Mouse (Mus musculus) heart, embryonic 14.5 days (tissue): ENCODE data around the gene Lamtor2. TPM values are rescaled to one million over a fixed set of nuclear protein-coding genes. Genes with fewer than 3 reads are reported as not detected.

Source experiments
- ATAC-seq: fragments of 200-750 bp; cut with Nextera tagmentation; 2 replicates; pipeline ENCODE4 v1.8.0; 2017; ENCODE audit warnings: low read depth, moderate TSS enrichment; ENCODE audit not compliant: insufficient number of reproducible peaks, insufficient read depth, low FRiP score
- H3K27ac ChIP-seq, 2 experiments: fragments of 200-500 bp in 1 of 2; fragments of 300-500 bp in 1 of 2; sonication (generic) in 1 of 2; replicated peaks in 1 of 2; 2 replicates each; pipeline ENCODE4 v1.5.1; 2012 to 2014; ENCODE audit warnings: low read depth in 2 of 2, low read length in 2 of 2, control low read depth in 1 of 2, mild to moderate bottlenecking in 1 of 2, mixed read lengths in 1 of 2; ENCODE audit not compliant: control insufficient read depth in 1 of 2, insufficient read depth in 1 of 2
- H3K27me3 ChIP-seq: fragments of 300-500 bp; sonication (generic); 2 replicates; pipeline ENCODE4 v1.6.1; 2014; ENCODE audit warnings: mild to moderate bottlenecking, low read length, control low read depth; ENCODE audit not compliant: control insufficient read depth, insufficient read depth
- H3K36me3 ChIP-seq: fragments of 300-500 bp; sonication (generic); 2 replicates; pipeline ENCODE4 v1.6.1; 2014; ENCODE audit warnings: mild to moderate bottlenecking, control low read depth, low read length, mixed read lengths; ENCODE audit not compliant: control insufficient read depth, insufficient read depth
- H3K4me1 ChIP-seq, 2 experiments: fragments of 200-500 bp in 1 of 2; fragments of 300-500 bp in 1 of 2; sonication (generic) in 1 of 2; 2 replicates each; pipeline ENCODE4 v1.6.1; 2012 to 2014; ENCODE audit warnings: low read length in 2 of 2, control low read depth in 1 of 2, mixed read lengths in 1 of 2; ENCODE audit not compliant: control insufficient read depth in 2 of 2, insufficient read depth in 2 of 2
- H3K4me2 ChIP-seq: fragments of 300-500 bp; sonication (generic); 2 replicates; pipeline ENCODE4 v1.6.1; 2014; ENCODE audit warnings: mild to moderate bottlenecking, low read length
- H3K4me3 ChIP-seq, 2 experiments: fragments of 200-500 bp in 1 of 2; fragments of 300-500 bp in 1 of 2; sonication (generic) in 1 of 2; 2 replicates each; pipeline ENCODE4 v1.5.1; 2012 to 2014; ENCODE audit warnings: low read length in 2 of 2, mild to moderate bottlenecking in 2 of 2, control low read depth in 1 of 2, low read depth in 1 of 2, moderate library complexity in 1 of 2; ENCODE audit not compliant: control insufficient read depth in 1 of 2, insufficient read depth in 1 of 2
- H3K9ac ChIP-seq: fragments of 300-500 bp; sonication (generic); 2 replicates; pipeline ENCODE4 v1.6.1; 2014; ENCODE audit warnings: mild to moderate bottlenecking, low read length
- H3K9me3 ChIP-seq: fragments of 300-500 bp; sonication (generic); 2 replicates; pipeline ENCODE4 v1.6.1; 2016; ENCODE audit warnings: low read length, control low read depth; ENCODE audit not compliant: control insufficient read depth
- WGBS: fragments of 180-500 bp; shearing (Covaris S2); extraction: QIAGEN DNeasy Blood & Tissue Kit; methylation state at CpG from one replicate; pipeline ENCODE4 v1.1.7; 2014; 5-methylcytosine and 5-hydroxymethylcytosine counted together
- polyA plus RNA-seq: library from polyadenylated mRNA; unstranded; fragments of >200 nt; fragmentation: Nextera tagmentation; extraction: Ambion mirVana; gene quantifications from 2 replicates; pipeline ENCODE4 v1.2.1, GENCODE M21; 2014

The Lamtor2 gene
- polyA plus RNA-seq, 1 experiment from 2014 or later, result 87.5 TPM

DNA sequence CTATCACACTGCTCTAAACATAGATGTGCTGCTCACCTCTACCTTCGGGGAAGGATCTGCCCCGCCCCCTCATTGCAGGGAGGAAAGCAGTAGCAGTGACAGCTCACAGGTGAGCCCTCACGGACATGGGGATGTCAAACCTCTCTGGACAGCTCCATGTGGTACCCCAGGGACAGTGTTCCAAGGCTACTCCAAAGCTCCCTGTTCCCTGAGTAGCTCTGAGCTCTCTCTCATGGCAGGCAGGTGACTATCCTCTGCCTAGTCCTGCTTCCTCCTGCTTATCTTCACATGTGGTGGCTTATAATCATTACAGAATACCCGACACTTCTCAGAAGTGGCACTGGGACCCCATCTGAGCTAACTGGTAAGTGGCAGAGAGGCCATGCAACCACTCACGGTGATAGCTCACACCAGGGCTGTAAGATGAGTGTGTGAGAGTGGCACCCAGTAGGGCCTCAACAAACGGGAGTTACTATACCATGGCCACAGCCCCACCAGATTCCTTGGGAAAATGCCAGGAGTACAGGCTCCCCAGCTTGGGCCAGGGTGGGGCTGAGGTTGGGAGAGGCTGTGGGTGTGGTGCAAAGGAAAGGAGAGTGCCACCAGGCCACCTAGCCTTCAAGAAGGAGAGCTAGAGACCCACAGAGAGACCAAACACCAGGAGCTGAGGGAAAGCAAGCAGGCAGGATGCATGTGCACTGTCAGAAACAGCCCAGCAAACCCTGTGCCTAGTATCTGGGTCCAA, 6.0 kb downstream of the Lamtor2 start:
- 60% methylated on average over 6 of the region's 6 CpGs for WGBS
- H3K9ac ChIP-seq, result no peak overlapping the region
- H3K36me3 ChIP-seq, result no peaks in the 10 kb centered on the region
- no peaks in the 10 kb centered on the region for H3K9me3 ChIP-seq
- ATAC-seq, result no peak
- no peaks in the 10 kb centered on the region for H3K27me3 ChIP-seq
- no peak overlapping the region for H3K4me3 ChIP-seq
- H3K4me2 ChIP-seq, result no peak overlapping the region
- no peak overlapping the region for H3K27ac ChIP-seq
- peaks cover 2 to 6% of the 10 kb centered on the region in 2 experiments for H3K4me1 ChIP-seq

DNA sequence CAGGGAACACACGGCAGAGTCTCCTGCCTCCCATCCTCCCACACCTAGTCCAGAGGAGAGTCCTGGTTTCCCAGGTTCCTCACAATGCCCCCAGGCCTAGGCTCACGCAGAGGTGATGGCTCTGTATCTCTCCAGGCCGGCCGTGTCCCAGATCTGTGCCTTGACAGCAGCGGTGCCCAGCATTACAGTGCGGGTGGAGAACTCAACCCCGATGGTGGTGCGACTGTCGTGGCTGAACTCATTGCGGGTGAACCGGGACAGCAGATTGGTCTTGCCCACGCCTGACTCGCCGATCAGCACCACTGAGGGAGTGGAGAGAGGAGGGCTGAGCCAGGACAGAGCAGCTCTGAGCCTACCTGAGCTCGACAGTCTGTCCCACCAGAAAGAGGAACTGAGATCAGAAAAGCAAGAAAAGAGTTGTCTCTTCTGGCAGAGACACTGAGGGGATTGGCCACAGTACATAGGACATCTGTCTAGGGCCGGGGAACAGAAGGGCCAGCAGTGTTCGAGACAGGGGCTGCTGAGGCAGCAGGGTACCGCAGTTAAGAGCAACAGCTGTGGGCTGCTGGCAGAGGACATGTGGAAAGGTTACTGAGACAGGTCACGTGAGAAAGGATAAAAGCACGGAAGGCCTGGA, 7.8 kb downstream of the Lamtor2 start:
- no peak overlapping the region for H3K9ac ChIP-seq
- ATAC-seq, result no peak

GRCm38 (mm10) chr3:88544514-88544913, 8.4 kb downstream of the Lamtor2 start:
- Histone ChIP-seq H3K9ac (no peak overlapping the region), H3K4me2 (no peak overlapping the region), H3K27me3 (no peaks in the 10 kb centered on the region), H3K4me1 (peaks cover 0 to 5% of the 10 kb centered on the region in 2 experiments; a peak in 3 of 4 replicates), H3K27ac (no peak overlapping the region), H3K9me3 (no peaks in the 10 kb centered on the region), H3K36me3 (peaks cover 9% of the 10 kb centered on the region; the same call in 1 of the 2 replicates), H3K4me3 (no peak overlapping the region)
- 38% methylated on average over 5 of the region's 5 CpGs for WGBS
- no peak for ATAC-seq

More for the DNA sequence above, 7.8 kb downstream of the Lamtor2 start:
- H3K27me3 ChIP-seq, result no peaks in the 10 kb centered on the region
- H3K4me3 ChIP-seq, result no peak overlapping the region
- WGBS, result 63% methylated on average over 20 of the region's 20 CpGs
- H3K9me3 ChIP-seq, result no peaks in the 10 kb centered on the region
- H3K4me1 ChIP-seq, result peaks cover 0 to 1% of the 10 kb centered on the region in 2 experiments; a peak in 1 of 4 replicates
- peaks cover 5% of the 10 kb centered on the region; the same call in 1 of the 2 replicates for H3K36me3 ChIP-seq
- no peak overlapping the region for H3K4me2 ChIP-seq
- H3K27ac ChIP-seq, result no peak overlapping the region

DNA sequence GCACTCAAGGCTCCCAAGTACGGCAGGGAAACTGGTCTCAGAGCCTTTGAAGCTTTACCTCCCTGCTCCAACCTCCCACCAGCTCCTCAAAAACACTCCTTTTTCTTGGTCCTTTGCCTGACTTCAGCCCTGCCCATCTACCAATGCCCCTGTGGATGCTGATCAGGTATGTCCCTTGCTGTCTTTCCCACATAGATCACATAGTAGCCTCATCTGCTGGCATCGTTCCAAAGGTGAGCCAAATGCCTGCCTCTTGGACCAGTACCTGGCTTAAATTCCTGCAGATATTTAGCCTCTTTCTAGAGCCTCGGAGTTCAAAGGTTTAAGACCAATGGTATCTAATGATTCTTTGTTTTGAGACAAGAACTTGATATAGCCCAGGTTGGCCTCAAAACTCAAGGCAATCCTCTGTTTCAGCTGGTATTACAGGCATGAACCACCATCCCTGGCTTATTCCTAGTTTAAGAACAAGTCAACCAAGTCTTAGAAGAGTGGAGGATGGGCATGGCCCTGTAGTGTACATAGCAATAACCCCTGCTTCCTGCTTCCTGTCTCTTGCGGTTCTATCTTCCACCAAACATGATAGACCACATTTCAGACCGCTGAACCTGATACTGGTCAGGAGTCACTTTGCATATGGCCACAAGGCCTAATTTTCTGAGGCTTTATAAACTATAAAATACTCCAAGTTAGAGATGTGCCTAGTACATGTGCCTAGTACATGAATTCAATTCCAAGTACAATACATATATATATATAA, 9.0 kb downstream of the Lamtor2 start:
- no peak overlapping the region for H3K4me2 ChIP-seq
- no peaks in the 10 kb centered on the region for H3K9me3 ChIP-seq
- no peaks in the 10 kb centered on the region for H3K27me3 ChIP-seq
- no peak overlapping the region for H3K27ac ChIP-seq
- peaks cover 10% of the 10 kb centered on the region for H3K36me3 ChIP-seq
- no peak for ATAC-seq
- WGBS, result 61% methylated on average over 5 of the region's 5 CpGs
- no peak overlapping the region for H3K4me3 ChIP-seq
- no peak overlapping the region for H3K9ac ChIP-seq
- peaks cover 0 to 9% of the 10 kb centered on the region in 2 experiments; a peak in 3 of 4 replicates for H3K4me1 ChIP-seq

- H3K27ac ChIP-seq, result no peak overlapping the region
- WGBS, result 82% methylated on average over 6 of the region's 8 CpGs
- H3K4me3 ChIP-seq, result no peak overlapping the region
- H3K4me1 ChIP-seq, result peaks cover 0 to 15% of the 10 kb centered on the region in 2 experiments; a peak in 3 of 4 replicates
- no peak overlapping the region for H3K4me2 ChIP-seq
- peaks cover 17% of the 10 kb centered on the region for H3K36me3 ChIP-seq
- no peaks in the 10 kb centered on the region for H3K27me3 ChIP-seq
- no peaks in the 10 kb centered on the region for H3K9me3 ChIP-seq
- no peak overlapping the region for H3K9ac ChIP-seq
- ATAC-seq, result no peak
Measured at GRCm38 (mm10) chr3:88543174-88543573, 9.7 kb downstream of the Lamtor2 start.

- WGBS, result 67% methylated on average over 4 of the region's 4 CpGs
- no peak overlapping the region for H3K4me3 ChIP-seq
- no peak overlapping the region for H3K9ac ChIP-seq
- no peak for ATAC-seq
- H3K4me2 ChIP-seq, result no peak overlapping the region
- H3K36me3 ChIP-seq, result peaks cover 24% of the 10 kb centered on the region
- H3K4me1 ChIP-seq, result peaks cover 0 to 21% of the 10 kb centered on the region in 2 experiments; a peak in 3 of 4 replicates
- no peaks in the 10 kb centered on the region for H3K27me3 ChIP-seq
- H3K27ac ChIP-seq, result no peak overlapping the region
- H3K9me3 ChIP-seq, result no peaks in the 10 kb centered on the region
Measured at GRCm38 (mm10) chr3:88542486-88542885, 10.4 kb downstream of the Lamtor2 start.

DNA sequence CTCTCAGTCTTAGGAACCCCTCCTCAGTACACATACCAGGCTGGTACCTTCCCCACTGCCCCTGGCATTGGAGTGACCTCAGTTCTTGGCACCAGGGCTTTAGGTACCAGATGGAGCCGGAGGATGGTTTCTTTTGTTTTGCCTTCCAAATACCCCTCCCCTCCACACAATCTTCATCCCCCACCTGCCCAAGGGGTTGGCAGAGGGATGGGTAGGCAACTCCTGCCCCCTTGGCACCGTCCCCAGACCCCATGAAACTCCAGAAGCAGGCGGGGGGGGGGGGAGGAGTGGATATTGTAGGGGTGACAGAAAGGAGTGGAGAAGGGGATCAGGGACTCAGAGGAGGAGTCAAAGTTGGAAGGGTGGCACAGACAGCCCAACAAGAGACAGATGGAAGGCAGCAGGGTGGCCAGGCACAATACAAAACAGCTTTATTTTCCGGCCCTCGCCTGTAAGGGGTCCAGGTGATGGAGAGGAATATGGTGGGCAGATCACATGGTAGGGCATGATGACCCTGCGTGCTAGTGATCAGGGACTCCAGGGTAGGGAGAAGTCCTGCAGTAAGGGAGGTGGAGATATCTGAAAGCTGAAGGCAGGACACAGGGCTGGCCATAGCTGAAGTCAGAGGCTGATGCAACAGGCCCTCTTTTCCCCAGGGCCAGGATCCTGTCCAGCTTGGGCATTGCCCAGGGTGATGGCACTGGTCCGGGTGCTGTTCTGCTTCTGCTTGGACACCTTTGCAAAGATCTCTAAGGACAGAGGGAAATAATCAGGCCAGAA, 11.1 kb downstream of the Lamtor2 start:
- H3K9ac ChIP-seq, result no peak overlapping the region
- H3K9me3 ChIP-seq, result no peaks in the 10 kb centered on the region
- H3K36me3 ChIP-seq, result peaks cover 30% of the 10 kb centered on the region
- no peak for ATAC-seq
- H3K4me3 ChIP-seq, result no peak overlapping the region
- peaks cover 3 to 25% of the 10 kb centered on the region in 2 experiments for H3K4me1 ChIP-seq
- H3K27me3 ChIP-seq, result no peaks in the 10 kb centered on the region
- H3K27ac ChIP-seq, result no peak overlapping the region
- H3K4me2 ChIP-seq, result no peak overlapping the region
- 67% methylated on average over 6 of the region's 7 CpGs for WGBS
